Mouse (Mus musculus): ENCODE measurements around the gene Isca2.

The Isca2 gene

DNA sequence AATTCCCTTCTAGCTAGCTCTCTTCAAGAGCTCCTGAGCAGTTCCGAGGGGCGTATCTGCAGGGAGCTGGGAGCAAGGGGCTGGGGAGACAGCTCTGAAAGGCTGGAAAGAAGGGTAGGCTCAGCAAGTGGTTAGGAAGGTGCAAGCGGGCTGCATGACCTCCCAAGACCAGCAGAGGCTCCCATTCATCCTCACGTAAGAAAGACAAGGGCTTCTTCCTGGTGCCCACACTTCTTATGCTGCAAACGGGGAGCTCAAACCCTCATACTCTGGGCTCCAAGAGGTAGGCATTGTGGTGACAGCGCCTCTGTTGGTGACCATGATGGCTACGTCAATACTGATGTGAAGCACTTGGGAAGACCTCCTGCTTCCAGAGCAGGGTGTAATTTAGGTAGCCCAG is 40.7 kb downstream of the Isca2 start:
- intact Hi-C loops (cut with DNase I): loop anchor here (5.0 kb wide), 1 partner anchor 64 kb away; the partner anchor contains the start of gene Ltbp2

DNA sequence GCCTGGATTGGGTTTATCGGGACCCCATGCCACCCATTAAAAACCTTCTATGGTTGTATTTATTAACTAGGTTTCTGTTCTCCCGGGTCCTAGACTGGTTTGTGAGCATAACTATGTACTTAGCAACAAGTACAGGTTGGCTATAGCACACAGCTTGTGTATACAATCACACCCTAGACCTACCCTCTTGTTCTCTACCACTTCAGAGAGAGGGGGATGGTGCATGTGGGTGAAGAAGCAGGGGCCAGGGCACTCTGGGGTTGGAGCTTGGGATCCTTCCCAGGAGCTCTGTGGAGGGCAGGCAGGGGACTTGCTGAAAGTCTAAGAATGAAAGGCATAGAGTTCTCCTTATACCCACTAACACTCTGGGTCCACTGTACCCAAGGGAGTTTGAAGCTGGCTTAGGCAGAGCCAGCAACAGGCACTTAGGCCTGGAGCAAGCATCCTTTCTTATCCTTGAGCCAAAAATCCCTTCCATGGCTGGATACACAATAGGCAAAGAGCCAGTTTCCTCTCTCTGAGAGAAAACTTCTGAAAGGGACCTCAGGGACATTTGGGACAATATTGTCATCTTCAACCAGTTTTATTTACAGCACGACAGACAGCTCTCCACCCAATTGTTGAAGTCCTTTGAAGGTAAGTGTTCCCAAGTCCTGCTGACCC is 41.7 kb downstream of the Isca2 start:
- intact Hi-C loops (cut with DNase I): loop anchor here (5.0 kb wide), 1 partner anchor 63 kb away; the partner anchor contains the start of gene Ltbp2

DNA sequence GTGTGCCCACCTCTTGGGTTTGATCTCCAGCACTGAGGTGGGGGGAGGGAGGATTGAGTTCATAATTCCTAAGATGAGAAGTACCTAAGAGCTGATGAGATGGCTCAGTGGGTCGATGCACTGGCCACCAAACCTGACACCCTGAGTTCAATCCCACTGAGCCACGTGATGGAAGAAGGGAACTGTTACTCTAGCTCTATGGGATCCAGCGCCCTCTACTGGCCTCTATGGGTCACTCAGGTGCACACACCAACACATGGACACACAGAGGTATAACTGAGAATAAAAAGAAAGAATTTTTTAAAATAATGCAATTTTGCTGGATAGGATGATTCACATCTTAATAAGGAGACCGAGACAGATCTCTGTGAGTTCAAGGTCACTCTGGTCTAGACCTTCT is 45.4 kb downstream of the Isca2 start:
- intact Hi-C loops (cut with DNase I): no loop called here

DNA sequence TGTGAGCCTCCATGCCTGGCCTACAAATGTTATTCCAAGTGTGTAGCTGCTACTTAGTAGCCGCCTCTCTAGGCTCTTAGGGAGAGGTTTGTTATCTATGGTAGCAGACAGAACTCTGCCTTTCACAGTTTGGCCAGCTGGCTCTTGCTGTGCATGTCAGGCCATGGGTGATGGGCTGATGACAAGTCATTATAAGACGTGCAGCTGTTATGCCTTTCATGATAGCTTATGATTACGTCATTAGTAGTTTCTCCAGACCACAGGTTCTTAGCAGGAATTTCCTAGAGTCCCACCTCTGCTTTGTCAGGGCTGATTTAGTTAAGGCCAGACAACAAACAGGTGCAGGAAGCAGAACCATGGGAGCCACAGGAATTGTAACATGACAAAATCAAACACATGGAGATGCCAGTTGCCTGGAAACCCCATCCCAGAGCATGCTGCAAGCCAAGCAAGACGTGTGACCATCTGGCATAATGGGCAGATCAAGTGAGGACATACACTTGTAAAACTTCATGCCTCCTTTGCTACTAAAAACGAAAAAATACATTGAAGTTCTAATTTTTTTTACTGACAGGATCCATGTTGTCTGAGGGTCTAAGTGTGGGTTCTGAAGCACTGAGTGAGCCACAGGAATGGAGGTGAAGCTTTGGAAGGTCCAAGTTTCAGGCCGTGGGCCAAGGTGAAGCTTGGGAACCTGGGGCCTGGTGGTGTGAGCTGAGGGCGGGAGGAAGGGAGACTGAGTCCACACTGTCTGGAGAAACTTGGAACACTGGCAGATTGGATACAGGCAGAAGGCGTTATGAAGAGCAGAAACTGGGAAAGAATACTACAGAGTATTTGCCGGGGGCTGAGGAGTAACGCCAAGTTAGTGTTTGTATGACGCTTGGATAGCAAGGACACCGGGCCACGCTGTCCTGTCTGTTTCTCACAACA is 46.5 kb downstream of the Isca2 start:
- intact Hi-C loops (cut with DNase I): no loop called here

DNA sequence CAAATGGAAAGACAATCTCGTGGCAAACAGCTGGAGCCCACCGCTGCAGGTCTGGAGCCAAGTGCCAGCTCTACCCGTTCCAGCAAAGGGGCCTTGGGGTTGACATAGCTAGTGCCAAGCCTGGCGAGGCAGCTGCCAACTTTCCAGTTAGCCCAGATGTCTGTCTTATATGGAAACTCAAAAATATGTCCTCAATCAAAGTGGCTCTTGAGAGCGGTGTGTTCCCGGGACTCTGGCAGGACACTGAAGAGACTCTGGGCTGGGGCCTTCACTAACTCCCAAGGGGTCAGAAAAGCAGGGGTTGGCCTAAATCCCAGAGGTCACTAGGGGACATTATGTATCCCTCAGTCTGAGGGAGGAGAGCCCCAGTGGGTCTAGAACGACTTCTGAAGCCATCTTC is 50.5 kb downstream of the Isca2 start:
- intact Hi-C loops (cut with DNase I): no loop called here

DNA sequence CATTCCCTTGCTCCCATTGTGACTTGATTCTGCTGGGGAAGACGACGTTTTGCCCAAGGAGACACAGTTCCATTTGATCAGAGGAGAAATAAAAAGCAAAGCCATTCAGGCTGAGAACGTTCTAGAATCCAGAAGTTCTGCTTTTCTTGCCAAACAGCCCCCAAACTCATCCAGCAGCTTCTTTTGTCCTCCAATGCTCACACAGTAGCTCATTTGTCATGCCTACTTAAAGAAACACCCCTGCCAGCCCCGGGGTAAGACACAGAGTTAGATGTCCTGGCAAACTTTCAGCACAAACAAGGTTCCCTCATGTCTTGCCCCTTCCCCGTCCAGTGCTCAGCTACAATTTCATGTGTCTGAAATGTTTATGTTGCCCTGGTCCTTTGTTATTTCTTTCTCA is 51.2 kb downstream of the Isca2 start:
- intact Hi-C loops (cut with DNase I): no loop called here
